Mouse (Mus musculus) C2C12 (cell line): Measurements from ENCODE around the gene Syt3. TPM values are rescaled to one million over a fixed set of nuclear protein-coding genes. Genes with fewer than 3 reads are reported as not detected.

Experiments
- H3K27me3 ChIP-seq: one replicate; pipeline ENCODE4 v1.6.1; 2011; ENCODE audit not compliant: control insufficient read depth, insufficient read depth, insufficient read length
- H3K36me3 ChIP-seq: one replicate; pipeline ENCODE4 v1.6.1; 2011; ENCODE audit not compliant: control insufficient read depth, insufficient read depth
- H3K4me3 ChIP-seq: one replicate; pipeline ENCODE4 v1.5.1; 2011; ENCODE audit warnings: mild to moderate bottlenecking, control low read depth; ENCODE audit not compliant: poor library complexity, insufficient read depth, severe bottlenecking
- H3K79me2 ChIP-seq: one replicate; pipeline ENCODE4 v1.6.1; 2011; ENCODE audit not compliant: control insufficient read depth, insufficient read depth
- H3K79me3 ChIP-seq: one replicate; pipeline ENCODE4 v1.6.1; 2011; ENCODE audit warnings: low read depth, control low read depth
- H3ac ChIP-seq: one replicate; pipeline ENCODE3; 2011; ENCODE audit warnings: low read depth; ENCODE audit not compliant: control insufficient read depth, insufficient read length
- CEBPB ChIP-seq: IDR thresholded peaks from one replicate; pipeline ENCODE4 v1.6.1; 2011; ENCODE audit warnings: low read depth, mild to moderate bottlenecking, control low read depth, moderate library complexity
- CTCF ChIP-seq: IDR thresholded peaks from one replicate; pipeline ENCODE4 v1.5.1; 2011; ENCODE audit not compliant: control insufficient read depth, insufficient read depth, insufficient read length
- FOSL1 ChIP-seq: IDR thresholded peaks from one replicate; pipeline ENCODE4 v1.8.0; 2011; ENCODE audit warnings: mild to moderate bottlenecking, low read length; ENCODE audit not compliant: poor library complexity, insufficient read depth, severe bottlenecking
- MAX ChIP-seq: IDR thresholded peaks from one replicate; pipeline ENCODE4 v1.6.1; 2011; ENCODE audit warnings: mild to moderate bottlenecking, control low read depth
- MYOD1 ChIP-seq: IDR thresholded peaks from one replicate; pipeline ENCODE4 v1.6.1; 2011; ENCODE audit warnings: low read depth; ENCODE audit not compliant: control insufficient read depth, insufficient read length
- MYOG ChIP-seq: IDR thresholded peaks from one replicate; pipeline ENCODE4 v1.6.1; 2011; ENCODE audit not compliant: control insufficient read depth, insufficient read length; ENCODE audit errors: extremely low read depth
- USF1 ChIP-seq: IDR thresholded peaks from one replicate; pipeline ENCODE4 v1.6.1; 2011; ENCODE audit warnings: low read depth, mild to moderate bottlenecking, control low read depth, moderate library complexity
- polyA plus RNA-seq: library from polyadenylated mRNA; unstranded; fragments of >200 nt; fragmentation: generic; extraction: Trizol; gene quantifications from one replicate; pipeline ENCODE4 v1.2.1, GENCODE M21; 2012; ENCODE audit warnings: missing spikeins

The Syt3 gene
- polyA plus RNA-seq, 1 experiment: not detected

GRCm38 (mm10) chr7:44432550-44432949 lies 48.6 kb downstream of the Syt3 start:
- TF ChIP-seq MYOG (no peak), CEBPB (no peak), MYOD1 (no peak), CTCF (no peak), MAX (no peak), USF1 (no peak), FOSL1 (no peak)
- no peak overlapping the region for H3ac ChIP-seq
- no peaks in the 10 kb centered on the region for H3K79me2 ChIP-seq
- no peaks in the 10 kb centered on the region for H3K36me3 ChIP-seq
- no peak overlapping the region for H3K4me3 ChIP-seq
- H3K79me3 ChIP-seq: no peaks in the 10 kb centered on the region
- H3K27me3 ChIP-seq: peaks cover 39% of the 10 kb centered on the region

- no peaks in the 10 kb centered on the region for H3K36me3 ChIP-seq
- TF ChIP-seq CEBPB (no peak), MAX (no peak), CTCF (no peak), USF1 (no peak)
- H3K4me3 ChIP-seq: no peak overlapping the region
- no peak overlapping the region for H3ac ChIP-seq
- H3K79me2 ChIP-seq: no peaks in the 10 kb centered on the region
- H3K79me3 ChIP-seq: no peaks in the 10 kb centered on the region
- peaks cover 38% of the 10 kb centered on the region for H3K27me3 ChIP-seq
Observed at GRCm38 (mm10) chr7:44433371-44433770, 49.5 kb downstream of the Syt3 start.

GRCm38 (mm10) chr7:44434089-44434488 lies 50.2 kb downstream of the Syt3 start:
- no peak overlapping the region for H3ac ChIP-seq
- peaks cover 30% of the 10 kb centered on the region for H3K27me3 ChIP-seq

GRCm38 (mm10) chr7:44435796-44436195 lies 51.9 kb downstream of the Syt3 start:
- Histone ChIP-seq H3K4me3 (no peak overlapping the region), H3ac (no peak overlapping the region), H3K79me2 (no peaks in the 10 kb centered on the region), H3K27me3 (peaks cover 26% of the 10 kb centered on the region), H3K79me3 (no peaks in the 10 kb centered on the region), H3K36me3 (no peaks in the 10 kb centered on the region)
- no peak for TF ChIP-seq MAX
- TF ChIP-seq CTCF: no peak
- no peak for TF ChIP-seq MYOD1
- TF ChIP-seq CEBPB: no peak
- TF ChIP-seq FOSL1: no peak
- no peak for TF ChIP-seq MYOG
- no peak for TF ChIP-seq USF1

More at GRCm38 (mm10) chr7:44434089-44434488, 50.2 kb downstream of the Syt3 start:
- Histone ChIP-seq H3K79me2 (no peaks in the 10 kb centered on the region), H3K36me3 (no peaks in the 10 kb centered on the region), H3K79me3 (no peaks in the 10 kb centered on the region), H3K4me3 (no peak overlapping the region)
- TF ChIP-seq USF1: no peak
- no peak for TF ChIP-seq MAX
- no peak for TF ChIP-seq FOSL1
- no peak for TF ChIP-seq MYOG

GRCm38 (mm10) chr7:44436267-44436666 lies 52.4 kb downstream of the Syt3 start:
- H3ac ChIP-seq: no peak overlapping the region
- no peaks in the 10 kb centered on the region for H3K79me3 ChIP-seq
- no peaks in the 10 kb centered on the region for H3K36me3 ChIP-seq
- H3K4me3 ChIP-seq: no peak overlapping the region
- peaks cover 28% of the 10 kb centered on the region for H3K27me3 ChIP-seq
- H3K79me2 ChIP-seq: no peaks in the 10 kb centered on the region
- TF ChIP-seq MAX (no peak), CTCF (no peak), MYOD1 (no peak), CEBPB (no peak), USF1 (no peak), MYOG (no peak)

GRCm38 (mm10) chr7:44437188-44437587 lies 53.3 kb downstream of the Syt3 start:
- Histone ChIP-seq H3ac (no peak overlapping the region), H3K27me3 (peaks cover 38% of the 10 kb centered on the region), H3K79me3 (no peaks in the 10 kb centered on the region), H3K36me3 (no peaks in the 10 kb centered on the region), H3K4me3 (no peak overlapping the region), H3K79me2 (no peaks in the 10 kb centered on the region)
- TF ChIP-seq MAX: no peak
- TF ChIP-seq USF1: no peak
- TF ChIP-seq MYOD1: no peak
- no peak for TF ChIP-seq FOSL1
- TF ChIP-seq MYOG: no peak
- no peak for TF ChIP-seq CEBPB
- no peak for TF ChIP-seq CTCF

- TF ChIP-seq FOSL1 (no peak), CTCF (no peak), CEBPB (no peak), MYOG (no peak), MAX (no peak), MYOD1 (no peak), USF1 (no peak)
- peaks cover 44% of the 10 kb centered on the region for H3K27me3 ChIP-seq
- H3K36me3 ChIP-seq: no peaks in the 10 kb centered on the region
Observed at GRCm38 (mm10) chr7:44437933-44438332, 54.0 kb downstream of the Syt3 start.

More at GRCm38 (mm10) chr7:44437933-44438332, 54.0 kb downstream of the Syt3 start:
- Histone ChIP-seq H3ac (no peak overlapping the region), H3K79me3 (no peaks in the 10 kb centered on the region), H3K4me3 (no peak overlapping the region), H3K79me2 (no peaks in the 10 kb centered on the region)
